In the genomic region with DNA sequence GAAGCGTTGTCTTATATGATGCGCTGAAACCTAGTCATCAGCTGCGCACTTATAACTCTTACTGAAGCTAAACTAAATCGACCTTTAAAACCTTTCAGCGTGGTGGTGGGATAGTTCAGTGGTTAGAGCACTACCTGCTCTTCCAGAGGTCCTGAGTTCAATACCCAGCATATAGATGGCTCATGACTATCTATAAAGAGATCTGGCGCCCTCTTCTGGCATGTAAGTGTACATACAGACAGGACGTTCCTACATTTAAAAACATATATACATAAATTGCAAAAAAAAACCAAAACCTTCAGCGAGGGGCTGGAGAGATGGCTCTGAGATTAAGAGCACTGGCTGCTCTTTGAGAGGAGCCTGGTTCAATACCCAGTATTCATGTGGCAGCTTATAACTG, we compare ENCODE assay signal across 9 mouse cellular contexts. TPM values are rescaled to one million over a fixed set of nuclear protein-coding genes. Genes with fewer than 3 reads are reported as not detected.
DNase-seq lines count a peak whose midpoint lies in the region; ATAC-seq and TF ChIP-seq lines count a peak whose summit lies in the region.
"Had no signal": no experiment of that assay in that cellular context is flagged by ENCODE, and none has a peak within 500 bp of the region (broad histone marks: within the 10 kb centered on the region; RNA-seq: fewer than 3 reads in every experiment).

No protein-coding gene starts in this region.

- no peak overlapping the region for H3K4me3 ChIP-seq in cerebellum, adult 2 months (replicated peaks; ENCODE audit: insufficient read depth, low read depth, low read length)
- H3K4me3 ChIP-seq: limb, embryonic 13.5 days had no signal

- 68% methylated on average over 8 of the region's 8 CpGs for WGBS in cerebellum, adult 2 months

- peak; percentile 15; the same call in 1 of the 2 replicates for TF ChIP-seq CTCF in cerebellum, adult 2 months (IDR thresholded peaks at IDR 0.05; ENCODE audit: borderline replicate concordance, insufficient read depth, low read depth, low read length)

- DNase-seq in kidney, postnatal 10 days: peak; percentile 55
- no peak for DNase-seq in kidney, adult 18-20 months
- peak; percentile 91 for DNase-seq in 416B (ENCODE audit: low read depth)
- peak; percentile 14 to 35 for DNase-seq in cerebellum, adult 2 months
- DNase-seq in natural killer cell, adult 2 months (ENCODE audit: low spot score in 2 of 2): peak; percentile 1 to 39
- no peak for DNase-seq in ovary, postnatal 14 days (ENCODE audit: low spot score)
- DNase-seq in heart, postnatal 25 days (ENCODE audit: low spot score): no peak

- H3K27me3 ChIP-seq in cerebellum, adult 2 months (ENCODE audit: control insufficient read depth, insufficient read depth, low read length): no peaks in the 10 kb centered on the region
- H3K27me3 ChIP-seq: limb, embryonic 13.5 days had no signal

- peaks cover 5% of the 10 kb centered on the region for H3K4me1 ChIP-seq in cerebellum, adult 2 months (ENCODE audit: control insufficient read depth, insufficient read depth, low read length)
- H3K4me1 ChIP-seq: limb, embryonic 13.5 days had no signal

- no peak overlapping the region for H3K27ac ChIP-seq in cerebellum, adult 2 months (ENCODE audit: insufficient read depth, low read length)
- H3K27ac ChIP-seq: limb, embryonic 13.5 days had no signal

- intact Hi-C loops in heart, postnatal 25 days (cut with DNase I): loop anchor here (5.0 kb wide), 1 partner anchor 227 kb away; the partner anchor contains the start of gene Flnb

- ATAC-seq in CD4-positive, CD25-positive, alpha-beta regulatory T cell, adult 4 months: peak; percentile 48

- TF ChIP-seq POLR2A in cerebellum, adult 2 months (IDR thresholded peaks at IDR 0.05; ENCODE audit: borderline replicate concordance, insufficient read depth, low read length): no peak

RNA-seq across cellular contexts. Expression of gene Rpp14, which starts 35.8 kb away (rescaled TPM):
- 10 to 100 TPM; 36.6 to 42.7 TPM for polyA plus RNA-seq in CD4-positive, CD25-positive, alpha-beta regulatory T cell, adult 4 months (2017; shearing (Covaris generic))
- polyA plus RNA-seq in cerebellum, adult 2 months (2012; rRNA removed): 27.5 and 36.2 TPM in 2 replicates
- total RNA-seq in heart, postnatal 25 days (2021): 10 to 100 TPM; 19.0 to 23.8 TPM

RNA-seq across cellular contexts. Expression of gene Abhd6, which starts 41.6 kb away (rescaled TPM):
- polyA plus RNA-seq in CD4-positive, CD25-positive, alpha-beta regulatory T cell, adult 4 months (2017; shearing (Covaris generic)): 10 to 100 TPM; 31.1 to 32.8 TPM
- polyA plus RNA-seq in cerebellum, adult 2 months (2012; rRNA removed): 56.0 and 59.1 TPM in 2 replicates
- total RNA-seq in heart, postnatal 25 days (2021): 1 to 10 TPM; 7.3 to 8.1 TPM

RNA-seq across cellular contexts. Expression of gene Dnase1l3, which starts 50.0 kb away (rescaled TPM):
- 1 to 10 TPM; 4.6 to 8.5 TPM for polyA plus RNA-seq in CD4-positive, CD25-positive, alpha-beta regulatory T cell, adult 4 months (2017; shearing (Covaris generic))
- 0.02 TPM in 1 of 2 replicates, not detected in the other for polyA plus RNA-seq in cerebellum, adult 2 months (2012; rRNA removed)
- under 1 TPM in 1 of 2 experiments, not detected in 1; 0.06 TPM for total RNA-seq in heart, postnatal 25 days (2021)

RNA-seq across cellular contexts. Expression of gene Pxk, which starts 53.7 kb away (rescaled TPM):
- 10 to 100 TPM; 29.4 to 38.5 TPM for polyA plus RNA-seq in CD4-positive, CD25-positive, alpha-beta regulatory T cell, adult 4 months (2017; shearing (Covaris generic))
- 66.7 and 67.7 TPM in 2 replicates for polyA plus RNA-seq in cerebellum, adult 2 months (2012; rRNA removed)
- 10 to 100 TPM; 20.0 to 23.2 TPM for total RNA-seq in heart, postnatal 25 days (2021)

Comparison
In these comparisons a context has a peak if more than half of its experiments do, and no peak if none do; other contexts are left out.
1. DNase-seq: peak in kidney, postnatal 10 days (single experiment), 416B (single experiment), cerebellum, adult 2 months (2 of 2) and natural killer cell, adult 2 months (2 of 2); none in kidney, adult 18-20 months (single experiment), ovary, postnatal 14 days (single experiment) and heart, postnatal 25 days (single experiment).